Mouse (Mus musculus) bone marrow, adult 2 months (tissue): ENCODE results near the gene Rapgefl1.

Experiments
- CTCF ChIP-seq: fragments of 200-500 bp; IDR thresholded peaks from 2 replicates; pipeline ENCODE4 v1.5.1; 2011; ENCODE audit warnings: low read length, control low read depth; ENCODE audit not compliant: control insufficient read depth, insufficient read depth
- POLR2A ChIP-seq: fragments of 200-500 bp; IDR thresholded peaks from 2 replicates; pipeline ENCODE4 v1.6.1; 2011; ENCODE audit warnings: low read depth, mild to moderate bottlenecking, control low read depth, low read length, borderline replicate concordance; ENCODE audit not compliant: control insufficient read depth

DNA sequence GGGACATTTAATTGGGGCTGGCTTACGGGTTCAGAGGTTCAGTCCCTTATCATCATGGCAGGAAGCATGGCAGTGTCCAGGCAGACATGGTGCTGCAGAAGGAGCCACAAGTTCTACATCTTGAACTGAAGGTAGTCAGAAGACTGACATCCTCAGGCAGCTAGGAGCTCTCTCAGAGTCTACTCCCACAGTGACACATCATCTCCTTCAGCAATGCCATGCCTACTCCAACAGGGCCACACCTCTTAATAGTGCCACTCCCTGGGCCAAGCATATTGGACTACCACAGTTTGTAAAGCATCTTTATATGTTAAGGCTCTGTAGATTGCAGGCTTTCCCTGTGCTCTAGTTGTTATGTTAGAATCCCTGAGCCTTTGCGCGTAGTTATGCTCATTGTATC is 51.1 kb downstream of the Rapgefl1 start:
- TF ChIP-seq CTCF (no peak), POLR2A (no peak)
